Mouse (Mus musculus) heart, embryonic 16.5 days (tissue): Measurements from ENCODE around the gene Ier3. TPM values are rescaled to one million over a fixed set of nuclear protein-coding genes. Genes with fewer than 3 reads are reported as not detected.
A peak's percentile ranks its signal among the peaks of the same experiment; 100 is the strongest.

Source experiments
- ATAC-seq: fragments of 200-750 bp; cut with Nextera tagmentation; replicated peaks from 2 replicates; pipeline ENCODE4 v1.8.0; 2017; ENCODE audit warnings: moderate number of reproducible peaks; ENCODE audit not compliant: insufficient read depth, low FRiP score; ENCODE audit errors: extremely low read depth
- H3K27ac ChIP-seq: fragments of 300-500 bp; sonication (generic); 2 replicates; pipeline ENCODE4 v1.5.1; 2014; ENCODE audit warnings: mild to moderate bottlenecking, low read length, control low read depth, moderate library complexity
- H3K27me3 ChIP-seq: fragments of 300-500 bp; sonication (generic); 2 replicates; pipeline ENCODE4 v1.6.1; 2014; ENCODE audit warnings: low read length, mixed read lengths; ENCODE audit not compliant: control insufficient read depth, insufficient read depth
- H3K36me3 ChIP-seq: fragments of 300-500 bp; sonication (generic); 2 replicates; pipeline ENCODE4 v1.6.1; 2014; ENCODE audit not compliant: control insufficient read depth, insufficient read depth
- H3K4me1 ChIP-seq: fragments of 300-500 bp; sonication (generic); 2 replicates; pipeline ENCODE4 v1.6.1; 2014; ENCODE audit warnings: low read length, mixed read lengths; ENCODE audit not compliant: control insufficient read depth, insufficient read depth
- H3K4me2 ChIP-seq: fragments of 300-500 bp; sonication (generic); 2 replicates; pipeline ENCODE4 v1.6.1; 2014; ENCODE audit warnings: low read depth, mild to moderate bottlenecking, control low read depth, low read length
- H3K4me3 ChIP-seq: fragments of 300-500 bp; sonication (generic); 2 replicates; pipeline ENCODE4 v1.5.1; 2014; ENCODE audit warnings: mild to moderate bottlenecking, control low read depth, low read length
- H3K9ac ChIP-seq: fragments of 300-500 bp; sonication (generic); 2 replicates; pipeline ENCODE4 v1.6.1; 2014; ENCODE audit warnings: low read length, control low read depth
- H3K9me3 ChIP-seq: fragments of 300-500 bp; sonication (generic); replicated peaks from 2 replicates; pipeline ENCODE4 v1.6.1; 2016; ENCODE audit warnings: low read length; ENCODE audit not compliant: control insufficient read depth
- WGBS: fragments of 180-500 bp; shearing (Covaris S2); extraction: QIAGEN DNeasy Blood & Tissue Kit; methylation state at CpG from one replicate; pipeline ENCODE4 v1.1.7; 2014; 5-methylcytosine and 5-hydroxymethylcytosine counted together
- polyA plus RNA-seq: library from polyadenylated mRNA; unstranded; fragments of >200 nt; fragmentation: Nextera tagmentation; extraction: Ambion mirVana; gene quantifications from 2 replicates; pipeline ENCODE4 v1.2.1, GENCODE M21; 2015

Ier3 gene
- polyA plus RNA-seq = 60.9 and 62.6 TPM in 2 replicates

DNA sequence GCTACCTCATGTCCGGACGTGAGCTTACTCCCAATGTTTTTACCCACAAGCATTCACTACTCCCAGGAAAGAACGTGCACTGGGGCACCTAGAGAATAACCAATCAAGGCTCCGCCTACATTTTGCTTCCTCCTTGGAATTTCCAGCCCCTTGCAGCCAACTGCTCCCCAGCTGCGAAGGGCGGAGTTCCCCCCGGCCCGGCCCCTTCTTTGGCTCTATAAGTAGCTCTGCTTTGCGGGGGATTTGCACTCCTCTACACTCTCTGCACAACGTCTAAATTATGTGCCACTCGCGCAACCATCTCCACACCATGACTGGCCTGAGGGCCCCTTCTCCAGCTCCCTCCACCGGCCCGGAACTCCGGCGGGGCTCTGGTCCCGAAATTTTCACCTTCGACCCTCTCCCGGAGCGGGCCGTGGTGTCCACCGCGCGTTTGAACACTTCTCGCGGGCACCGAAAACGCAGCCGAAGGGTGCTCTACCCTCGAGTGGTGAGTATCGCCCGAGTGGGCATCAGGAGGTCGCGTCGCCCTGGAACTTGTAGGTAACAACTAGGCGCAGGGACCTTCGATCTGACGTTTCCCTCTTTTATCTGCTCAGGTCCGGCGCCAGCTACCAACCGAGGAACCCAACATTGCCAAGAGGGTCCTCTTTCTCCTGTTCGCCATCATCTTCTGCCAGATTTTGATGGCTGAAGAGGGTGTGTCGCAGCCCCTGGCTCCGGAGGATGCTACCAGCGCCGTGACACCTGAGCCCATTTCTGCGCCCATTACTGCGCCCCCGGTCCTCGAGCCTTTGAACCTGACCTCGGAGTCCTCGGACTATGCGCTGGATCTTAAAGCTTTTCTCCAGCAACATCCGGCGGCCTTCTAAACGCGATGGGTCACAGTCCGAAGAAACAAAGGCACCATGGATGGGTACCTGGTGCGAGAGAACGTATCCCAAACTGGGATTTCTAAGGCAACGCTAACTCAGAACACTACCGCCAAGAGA is at the start of gene Ier3:
Gene Ier3, plus strand, starts transcription at position 246 of the 992 bp plus-strand sequence.
- peaks cover 17% of the 10 kb centered on the region for H3K4me1 ChIP-seq
- WGBS = under 1% methylated on average over 62 of the region's 62 CpGs
- H3K27me3 ChIP-seq = no peaks in the 10 kb centered on the region
- H3K9me3 ChIP-seq = no peaks in the 10 kb centered on the region
- H3K4me2 ChIP-seq = peak within 1 kb of the TSS; percentile 93
- peak within 1 kb of the TSS; percentile 68 for H3K4me3 ChIP-seq
- ATAC-seq = peak; percentile 67
- H3K27ac ChIP-seq = peak within 1 kb of the TSS; percentile 95
- H3K36me3 ChIP-seq = peaks cover 10% of the 10 kb centered on the region
- peak within 1 kb of the TSS; percentile 86 for H3K9ac ChIP-seq

- H3K27me3 ChIP-seq = no peaks in the 10 kb centered on the region
- no peak overlapping the region for H3K4me3 ChIP-seq
- H3K27ac ChIP-seq = peak overlapping the region; percentile 67
- H3K36me3 ChIP-seq = no peaks in the 10 kb centered on the region
- peak overlapping the region; percentile 9; the same call in 1 of the 2 replicates for H3K4me2 ChIP-seq
- WGBS = 33% methylated on average over 13 of the region's 13 CpGs
- no peak overlapping the region for H3K9ac ChIP-seq
- H3K4me1 ChIP-seq = peaks cover 21% of the 10 kb centered on the region
- peak; percentile 37 for ATAC-seq
- H3K9me3 ChIP-seq = no peaks in the 10 kb centered on the region
Observed at GRCm38 (mm10) chr17:35776811-35777609, 44.5 kb upstream of the Ier3 start.

DNA sequence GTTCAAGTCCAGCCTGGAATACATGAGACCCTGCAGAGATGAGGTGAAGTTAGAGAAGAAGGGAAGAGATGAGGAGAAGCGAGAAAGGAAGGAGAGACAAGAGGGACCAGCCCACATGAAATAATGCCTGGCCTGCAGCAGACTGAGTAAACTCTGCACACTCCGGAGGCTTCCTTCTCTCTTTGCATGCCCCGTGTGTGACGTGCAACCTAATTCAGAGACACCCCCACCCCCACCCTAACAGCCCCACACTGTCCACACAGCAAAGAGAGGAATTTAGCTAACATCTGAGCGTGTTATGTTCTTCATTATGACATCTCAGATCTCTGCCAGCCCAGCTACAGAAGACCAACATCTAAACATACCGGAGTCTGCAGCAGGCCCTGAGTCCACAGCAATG is 42.5 kb upstream of the Ier3 start:
- Histone ChIP-seq H3K36me3 (no peaks in the 10 kb centered on the region), H3K27me3 (no peaks in the 10 kb centered on the region), H3K4me3 (no peak overlapping the region), H3K27ac (0 out of 2 replicates have a peak overlapping the region, but pooled peaks have one; percentile 28), H3K4me1 (peaks cover 21% of the 10 kb centered on the region), H3K4me2 (no peak overlapping the region), H3K9ac (no peak overlapping the region), H3K9me3 (no peaks in the 10 kb centered on the region)
- ATAC-seq = no peak
- 51% methylated on average over 5 of the region's 6 CpGs for WGBS

- Histone ChIP-seq H3K4me1 (peaks cover 25% of the 10 kb centered on the region), H3K4me2 (no peak overlapping the region), H3K27ac (0 out of 2 replicates have a peak overlapping the region, but pooled peaks have one; percentile 28), H3K9ac (no peak overlapping the region), H3K36me3 (no peaks in the 10 kb centered on the region), H3K4me3 (no peak overlapping the region), H3K9me3 (no peaks in the 10 kb centered on the region), H3K27me3 (no peaks in the 10 kb centered on the region)
- 62% methylated on average over 10 of the region's 10 CpGs for WGBS
- no peak for ATAC-seq
Observed at GRCm38 (mm10) chr17:35779466-35780205, 41.8 kb upstream of the Ier3 start.

- Histone ChIP-seq H3K27ac (no peak overlapping the region), H3K27me3 (no peaks in the 10 kb centered on the region), H3K9ac (no peak overlapping the region), H3K4me3 (no peak overlapping the region), H3K4me1 (peaks cover 25% of the 10 kb centered on the region), H3K4me2 (no peak overlapping the region), H3K36me3 (no peaks in the 10 kb centered on the region), H3K9me3 (no peaks in the 10 kb centered on the region)
- ATAC-seq = no peak
- 90% methylated on average over 7 of the region's 7 CpGs for WGBS
Observed at GRCm38 (mm10) chr17:35780362-35780761, 41.1 kb upstream of the Ier3 start.

DNA sequence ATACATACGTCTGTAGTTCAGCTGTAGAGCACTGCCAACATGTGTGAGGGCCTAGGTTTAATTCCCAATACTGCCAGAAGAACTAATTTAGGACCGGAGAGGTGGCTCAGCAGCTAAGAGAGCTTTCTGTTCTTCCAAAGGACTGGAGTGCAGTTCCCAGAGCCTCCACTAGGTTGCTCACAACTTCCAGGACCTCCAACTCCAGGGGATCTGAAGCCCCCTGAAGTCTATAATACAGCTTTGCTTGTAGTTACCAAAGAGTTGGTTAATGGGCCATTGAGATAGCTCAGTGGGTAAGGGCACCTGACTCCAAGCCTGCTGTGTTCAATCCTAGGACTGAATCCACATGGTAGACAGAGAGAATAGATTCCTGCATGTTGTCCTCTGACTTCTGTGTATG is 39.1 kb upstream of the Ier3 start:
- H3K4me2 ChIP-seq = no peak overlapping the region
- peaks cover 20% of the 10 kb centered on the region for H3K4me1 ChIP-seq
- no peak for ATAC-seq
- no peak overlapping the region for H3K9ac ChIP-seq
- no peak overlapping the region for H3K27ac ChIP-seq
- no peaks in the 10 kb centered on the region for H3K27me3 ChIP-seq
- no peak overlapping the region for H3K4me3 ChIP-seq
- no peaks in the 10 kb centered on the region for H3K36me3 ChIP-seq
- H3K9me3 ChIP-seq = no peaks in the 10 kb centered on the region
- WGBS = 79% methylated on average over 2 of the region's 2 CpGs

- Histone ChIP-seq H3K4me3 (no peak overlapping the region), H3K9ac (no peak overlapping the region), H3K4me1 (peaks cover 17% of the 10 kb centered on the region), H3K27ac (no peak overlapping the region; the same call in 1 of the 2 replicates), H3K4me2 (no peak overlapping the region), H3K36me3 (no peaks in the 10 kb centered on the region), H3K27me3 (no peaks in the 10 kb centered on the region), H3K9me3 (no peaks in the 10 kb centered on the region)
- WGBS = 80% methylated on average over 5 of the region's 5 CpGs
- no peak for ATAC-seq
Observed at GRCm38 (mm10) chr17:35782924-35783323, 38.6 kb upstream of the Ier3 start.

DNA sequence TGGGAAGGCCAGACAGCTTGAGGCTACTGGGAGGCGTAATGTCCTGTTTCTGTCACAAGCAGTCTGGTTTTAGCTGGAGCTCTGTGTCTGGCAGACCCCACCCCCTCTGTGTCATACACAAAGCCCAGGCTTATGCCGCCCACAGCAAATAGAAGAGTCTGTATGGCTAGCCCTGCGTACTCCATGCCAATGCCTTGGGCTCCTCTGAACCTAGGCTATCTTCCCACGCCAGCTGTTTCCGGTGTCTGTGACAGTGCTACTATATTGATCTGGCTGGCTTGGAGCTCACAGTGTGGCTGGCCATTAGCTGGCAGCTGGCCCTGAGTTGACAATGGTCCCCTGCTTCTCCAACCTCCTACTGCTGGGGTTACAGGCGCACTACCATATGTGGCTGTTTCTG is 37.5 kb upstream of the Ier3 start:
- ATAC-seq = peak; percentile 59
- H3K27ac ChIP-seq = peak overlapping the region; percentile 84
- WGBS = 68% methylated on average over 6 of the region's 6 CpGs
- H3K36me3 ChIP-seq = no peaks in the 10 kb centered on the region
- no peaks in the 10 kb centered on the region for H3K9me3 ChIP-seq
- H3K4me2 ChIP-seq = no peak overlapping the region
- no peak overlapping the region for H3K4me3 ChIP-seq
- H3K27me3 ChIP-seq = no peaks in the 10 kb centered on the region
- peaks cover 15% of the 10 kb centered on the region for H3K4me1 ChIP-seq
- H3K9ac ChIP-seq = peak overlapping the region; percentile 16; the same call in 1 of the 2 replicates
